8 mouse cellular contexts compared by ENCODE assay signal in genomic region chr4:122954680-122955411, GRCm38 (mm10). TPM values are rescaled to one million over a fixed set of nuclear protein-coding genes. Genes with fewer than 3 reads are reported as not detected.
DNase-seq lines count a peak whose midpoint lies in the region; ATAC-seq and TF ChIP-seq lines count a peak whose summit lies in the region.

No protein-coding gene starts in this region.

- H3K36me3 ChIP-seq in heart, embryonic 14.5 days (ENCODE audit: control insufficient read depth, insufficient read depth, low read length), result no peaks in the 10 kb centered on the region
- H3K36me3 ChIP-seq in heart, adult 2 months (ENCODE audit: control insufficient read depth, insufficient read depth, low read length), result no peaks in the 10 kb centered on the region
- H3K36me3 ChIP-seq in embryonic facial prominence, embryonic 13.5 days, result peaks cover 21% of the 10 kb centered on the region
- peaks cover 71% of the 10 kb centered on the region for H3K36me3 ChIP-seq in limb, embryonic 10.5 days
- H3K36me3 ChIP-seq in midbrain, embryonic 16.5 days (ENCODE audit: control insufficient read depth, insufficient read depth, low read length), result no peaks in the 10 kb centered on the region

- intact Hi-C loops in heart, adult 2 months (cut with DNase I), result no loop called here
- intact Hi-C loops in left cerebral cortex, postnatal 4 days (cut with DNase I), result no loop called here

- H3K9ac ChIP-seq in heart, embryonic 14.5 days (ENCODE audit: low read length), result no peak overlapping the region
- H3K9ac ChIP-seq in heart, adult 2 months (ENCODE audit: low read depth, low read length), result no peak overlapping the region
- peak overlapping the region; percentile 62 for H3K9ac ChIP-seq in embryonic facial prominence, embryonic 13.5 days
- H3K9ac ChIP-seq in midbrain, embryonic 16.5 days (ENCODE audit: low read depth, low read length), result peak overlapping the region; percentile 66

- 52% methylated on average over 5 of the region's 5 CpGs for WGBS in heart, embryonic 14.5 days
- 58% methylated on average over 5 of the region's 5 CpGs for WGBS in heart, adult 2 months
- 57% methylated on average over 5 of the region's 5 CpGs for WGBS in embryonic facial prominence, embryonic 13.5 days
- WGBS in limb, embryonic 10.5 days, result 72% methylated on average over 5 of the region's 5 CpGs
- 59% methylated on average over 5 of the region's 5 CpGs for WGBS in midbrain, embryonic 16.5 days

- peak; percentile 2; the same call in 1 of the 2 replicates for ATAC-seq in heart, embryonic 14.5 days (ENCODE audit: insufficient number of reproducible peaks, insufficient read depth, low FRiP score, low read depth)
- ATAC-seq in embryonic facial prominence, embryonic 13.5 days (ENCODE audit: insufficient number of reproducible peaks, insufficient read depth, low FRiP score, low TSS enrichment, low read depth), result no peak; the same call in 1 of the 2 replicates
- 0 out of 2 replicates have a peak, but pooled peaks have one; percentile 2 for ATAC-seq in midbrain, embryonic 16.5 days

- no peak for TF ChIP-seq CTCF in heart, adult 2 months (IDR thresholded peaks at IDR 0.05)

- no peaks in the 10 kb centered on the region for H3K79me2 ChIP-seq in heart, adult 2 months (replicated peaks; ENCODE audit: control insufficient read depth, insufficient read depth, low read length)

- H3K27ac ChIP-seq in heart, embryonic 14.5 days (replicated peaks in 1 of 2; ENCODE audit: control insufficient read depth in 1 of 2, insufficient read depth in 1 of 2, low read depth in 2 of 2, low read length in 2 of 2), result peak overlapping the region in 1 of 2 experiments; percentile 20; a peak in 1 of 4 replicates
- H3K27ac ChIP-seq in heart, adult 2 months, result no peak overlapping the region
- H3K27ac ChIP-seq in embryonic facial prominence, embryonic 13.5 days, result peak overlapping the region; percentile 82
- peak overlapping the region; percentile 88 for H3K27ac ChIP-seq in limb, embryonic 10.5 days
- H3K27ac ChIP-seq in midbrain, embryonic 16.5 days (ENCODE audit: low read length), result peak overlapping the region; percentile 76

- peaks cover 8 to 13% of the 10 kb centered on the region in 2 experiments for H3K4me1 ChIP-seq in heart, embryonic 14.5 days (ENCODE audit: control insufficient read depth in 2 of 2, insufficient read depth in 2 of 2, low read length in 2 of 2)
- H3K4me1 ChIP-seq in heart, adult 2 months (ENCODE audit: control insufficient read depth, insufficient read depth, low read length), result no peaks in the 10 kb centered on the region; the same call in 1 of the 2 replicates
- H3K4me1 ChIP-seq in embryonic facial prominence, embryonic 13.5 days, result peaks cover 36% of the 10 kb centered on the region
- peaks cover 33% of the 10 kb centered on the region for H3K4me1 ChIP-seq in limb, embryonic 10.5 days
- H3K4me1 ChIP-seq in midbrain, embryonic 16.5 days (ENCODE audit: control insufficient read depth, insufficient read depth, low read length), result peaks cover 24% of the 10 kb centered on the region

- no peak for TF ChIP-seq POLR2A in heart, adult 2 months (IDR thresholded peaks at IDR 0.05; ENCODE audit: insufficient read depth, low read depth, low read length)

- no peak for TF ChIP-seq EP300 in heart, adult 2 months (IDR thresholded peaks at IDR 0.05; ENCODE audit: insufficient read depth, low read depth, low read length)

- peak overlapping the region; percentile 59 for H3K4me2 ChIP-seq in heart, embryonic 14.5 days (ENCODE audit: low read length)
- peak overlapping the region; percentile 60 for H3K4me2 ChIP-seq in embryonic facial prominence, embryonic 13.5 days
- H3K4me2 ChIP-seq in midbrain, embryonic 16.5 days (ENCODE audit: low read length), result peak overlapping the region; percentile 68

- no peak for DNase-seq in heart, adult 2 months
- DNase-seq in limb, embryonic 10.5 days (ENCODE audit: low spot score), result no peak
- DNase-seq in urinary bladder, postnatal 36 days (ENCODE audit: low spot score in 2 of 2), result no peak
- no peak for DNase-seq in left cerebral cortex, postnatal 4 days
- DNase-seq in layer of hippocampus, adult 8-10 months (ENCODE audit: low spot score in 2 of 2), result no peak

- H3K9me3 ChIP-seq in heart, embryonic 14.5 days (ENCODE audit: control insufficient read depth, low read length), result no peaks in the 10 kb centered on the region
- H3K9me3 ChIP-seq in embryonic facial prominence, embryonic 13.5 days, result no peaks in the 10 kb centered on the region
- H3K9me3 ChIP-seq in limb, embryonic 10.5 days (replicated peaks), result no peaks in the 10 kb centered on the region
- H3K9me3 ChIP-seq in midbrain, embryonic 16.5 days (replicated peaks; ENCODE audit: control insufficient read depth, low read length, poor library complexity, severe bottlenecking), result no peaks in the 10 kb centered on the region

- peak overlapping the region; percentile 13 to 20; a peak in 2 of 4 replicates for H3K4me3 ChIP-seq in heart, embryonic 14.5 days (ENCODE audit: control insufficient read depth in 1 of 2, insufficient read depth in 1 of 2, low read depth in 1 of 2, low read length in 2 of 2)
- no peak overlapping the region for H3K4me3 ChIP-seq in heart, adult 2 months
- H3K4me3 ChIP-seq in embryonic facial prominence, embryonic 13.5 days, result peak overlapping the region; percentile 31
- peak overlapping the region; percentile 43 for H3K4me3 ChIP-seq in limb, embryonic 10.5 days
- peak overlapping the region; percentile 24 for H3K4me3 ChIP-seq in midbrain, embryonic 16.5 days (ENCODE audit: low read depth, low read length)

- H3K27me3 ChIP-seq in heart, embryonic 14.5 days (ENCODE audit: control insufficient read depth, insufficient read depth, low read length), result peaks cover 21% of the 10 kb centered on the region
- no peaks in the 10 kb centered on the region for H3K27me3 ChIP-seq in heart, adult 2 months (ENCODE audit: control insufficient read depth, insufficient read depth, low read length)
- no peaks in the 10 kb centered on the region for H3K27me3 ChIP-seq in embryonic facial prominence, embryonic 13.5 days
- H3K27me3 ChIP-seq in limb, embryonic 10.5 days (ENCODE audit: low read depth, poor library complexity, severe bottlenecking), result peaks cover 14% of the 10 kb centered on the region
- H3K27me3 ChIP-seq in midbrain, embryonic 16.5 days (ENCODE audit: control insufficient read depth, insufficient read depth, low read depth, low read length), result no peaks in the 10 kb centered on the region

RNA-seq across cellular contexts. Expression of gene Mfsd2a, which starts 6.1 kb away (rescaled TPM):
- polyA plus RNA-seq in heart, embryonic 14.5 days (2014; fragmentation: Nextera tagmentation; extraction: Ambion mirVana), result 0.38 and 0.42 TPM in 2 replicates
- total RNA-seq in heart, adult 2 months (2021), result under 1 TPM; 0.23 to 0.39 TPM
- 0.12 TPM in 1 of 2 replicates, not detected in the other for polyA plus RNA-seq in heart, adult 2 months (2012; rRNA removed)
- 5.1 and 6.6 TPM in 2 replicates for polyA plus RNA-seq in embryonic facial prominence, embryonic 13.5 days (2015; fragmentation: Nextera tagmentation; extraction: Ambion mirVana)
- polyA plus RNA-seq in limb, embryonic 10.5 days (2016; fragmentation: Nextera tagmentation; extraction: Ambion mirVana), result 10.1 and 10.7 TPM in 2 replicates
- 32.3 and 33.5 TPM in 2 replicates for polyA plus RNA-seq in midbrain, embryonic 16.5 days (2015; fragmentation: Nextera tagmentation; extraction: Ambion mirVana)
- total RNA-seq in left cerebral cortex, postnatal 4 days (2021), result 10 to 100 TPM; 35.4 TPM
- total RNA-seq in layer of hippocampus, adult 8-10 months (2022), result 10 to 100 TPM; 26.7 to 32.6 (median 30.9) TPM

RNA-seq across cellular contexts. Expression of gene Mycl, which starts 40.6 kb away (rescaled TPM):
- 0.35 and 0.63 TPM in 2 replicates for polyA plus RNA-seq in heart, embryonic 14.5 days (2014; fragmentation: Nextera tagmentation; extraction: Ambion mirVana)
- total RNA-seq in heart, adult 2 months (2021), result under 1 TPM; 0.10 to 0.18 TPM
- 0.20 and 0.64 TPM in 2 replicates for polyA plus RNA-seq in heart, adult 2 months (2012; rRNA removed)
- 29.4 and 33.4 TPM in 2 replicates for polyA plus RNA-seq in embryonic facial prominence, embryonic 13.5 days (2015; fragmentation: Nextera tagmentation; extraction: Ambion mirVana)
- polyA plus RNA-seq in limb, embryonic 10.5 days (2016; fragmentation: Nextera tagmentation; extraction: Ambion mirVana), result 25.5 and 28.6 TPM in 2 replicates
- 58.9 and 68.8 TPM in 2 replicates for polyA plus RNA-seq in midbrain, embryonic 16.5 days (2015; fragmentation: Nextera tagmentation; extraction: Ambion mirVana)
- total RNA-seq in left cerebral cortex, postnatal 4 days (2021), result 10 to 100 TPM; 60.5 to 66.1 TPM
- total RNA-seq in layer of hippocampus, adult 8-10 months (2022), result 10 to 100 TPM; 25.0 to 29.0 (median 27.5) TPM

Comparison
In these comparisons a context has a peak if more than half of its experiments do, and no peak if none do; other contexts are left out.
1. H3K9ac ChIP-seq: peak in embryonic facial prominence, embryonic 13.5 days (single experiment) and midbrain, embryonic 16.5 days (single experiment); none in heart, embryonic 14.5 days (single experiment) and heart, adult 2 months (single experiment).
2. RNA of gene Mycl, which starts 40.6 kb away (polyA plus RNA-seq): 58.9 to 68.8 TPM in midbrain, embryonic 16.5 days, 29.4 to 33.4 TPM in embryonic facial prominence, embryonic 13.5 days and 25.5 to 28.6 TPM in limb, embryonic 10.5 days; 0.20 to 0.64 TPM in heart, adult 2 months and 0.35 to 0.63 TPM in heart, embryonic 14.5 days; every median in the first group is over 10 times any median in the second.
3. Peak in every context shown above with its lines, with median percentiles within 50 percentile points of each other: H3K4me2 ChIP-seq.